Mouse (Mus musculus) embryonic facial prominence, embryonic 12.5 days (tissue): ENCODE data around the gene Cacna1c. TPM values are rescaled to one million over a fixed set of nuclear protein-coding genes. Genes with fewer than 3 reads are reported as not detected.

Source experiments
- ATAC-seq: fragments of 200-750 bp; cut with Nextera tagmentation; 2 replicates; pipeline ENCODE4 v1.8.0; 2017; ENCODE audit not compliant: insufficient number of reproducible peaks, insufficient read depth, low FRiP score, low TSS enrichment
- H3K27ac ChIP-seq: fragments of 300-500 bp; sonication (generic); 2 replicates; pipeline ENCODE4 v1.5.1; 2016; ENCODE audit warnings: mild to moderate bottlenecking
- H3K27me3 ChIP-seq: fragments of 300-500 bp; sonication (generic); 2 replicates; pipeline ENCODE4 v1.6.1; 2016; ENCODE audit warnings: mild to moderate bottlenecking, moderate library complexity
- H3K36me3 ChIP-seq: fragments of 300-500 bp; sonication (generic); 2 replicates; pipeline ENCODE4 v1.6.1; 2016; ENCODE audit warnings: mild to moderate bottlenecking
- H3K4me1 ChIP-seq: fragments of 300-500 bp; sonication (generic); 2 replicates; pipeline ENCODE4 v1.6.1; 2016
- H3K4me2 ChIP-seq: fragments of 300-500 bp; sonication (generic); replicated peaks from 2 replicates; pipeline ENCODE4 v1.6.1; 2016; ENCODE audit warnings: mild to moderate bottlenecking, moderate library complexity
- H3K4me3 ChIP-seq: fragments of 300-500 bp; sonication (generic); 2 replicates; pipeline ENCODE4 v1.5.1; 2016; ENCODE audit warnings: mild to moderate bottlenecking
- H3K9ac ChIP-seq: fragments of 300-500 bp; sonication (generic); 2 replicates; pipeline ENCODE4 v1.6.1; 2016; ENCODE audit warnings: mild to moderate bottlenecking, moderate library complexity
- H3K9me3 ChIP-seq: fragments of 300-500 bp; sonication (generic); 2 replicates; pipeline ENCODE4 v1.6.1; 2016; ENCODE audit warnings: mild to moderate bottlenecking, moderate library complexity
- WGBS: fragments of 180-500 bp; shearing (Covaris S2); methylation state at CpG from one replicate; pipeline ENCODE4 v1.1.7; 2016; 5-methylcytosine and 5-hydroxymethylcytosine counted together
- polyA plus RNA-seq: library from polyadenylated mRNA; unstranded; fragments of >200 nt; fragmentation: Nextera tagmentation; extraction: Ambion mirVana; gene quantifications from 2 replicates; pipeline ENCODE4 v1.2.1, GENCODE M21; 2016

Gene Cacna1c
- polyA plus RNA-seq, 1 experiment from 2014 or later, result 10.2 TPM

- Histone ChIP-seq H3K4me1 (no peaks in the 10 kb centered on the region), H3K4me3 (no peak overlapping the region), H3K9me3 (no peaks in the 10 kb centered on the region), H3K4me2 (no peak overlapping the region), H3K27ac (no peak overlapping the region), H3K27me3 (no peaks in the 10 kb centered on the region), H3K36me3 (peaks cover 3% of the 10 kb centered on the region; the same call in 1 of the 2 replicates), H3K9ac (no peak overlapping the region)
- ATAC-seq, result no peak
- 89% methylated on average over 9 of the region's 9 CpGs for WGBS
These were observed 14.0 kb downstream of the Cacna1c start for GRCm38 (mm10) chr6:119182211-119182610.

GRCm38 (mm10) chr6:119180188-119180587, 16.0 kb downstream of the Cacna1c start:
- Histone ChIP-seq H3K4me3 (no peak overlapping the region), H3K9ac (no peak overlapping the region), H3K36me3 (peaks cover 3% of the 10 kb centered on the region; the same call in 1 of the 2 replicates), H3K9me3 (no peaks in the 10 kb centered on the region), H3K27ac (no peak overlapping the region), H3K4me1 (peaks cover 6% of the 10 kb centered on the region; the same call in 1 of the 2 replicates), H3K27me3 (no peaks in the 10 kb centered on the region), H3K4me2 (no peak overlapping the region)
- whole genome bisulfite sequencing, result 93% methylated on average over 2 of the region's 2 CpGs
- ATAC-seq, result no peak

- Histone ChIP-seq H3K4me3 (no peak overlapping the region), H3K4me1 (peaks cover 6% of the 10 kb centered on the region; the same call in 1 of the 2 replicates), H3K9me3 (no peaks in the 10 kb centered on the region), H3K9ac (no peak overlapping the region), H3K36me3 (no peaks in the 10 kb centered on the region), H3K27me3 (no peaks in the 10 kb centered on the region), H3K27ac (no peak overlapping the region), H3K4me2 (no peak overlapping the region)
- ATAC-seq, result no peak
- WGBS, result 72% methylated on average over 8 of the region's 8 CpGs
These were observed 19.1 kb downstream of the Cacna1c start for GRCm38 (mm10) chr6:119177101-119177500.

- Histone ChIP-seq H3K4me3 (peak overlapping the region; percentile 77), H3K9me3 (no peaks in the 10 kb centered on the region), H3K4me2 (peak overlapping the region; percentile 56), H3K4me1 (peaks cover 6% of the 10 kb centered on the region; the same call in 1 of the 2 replicates), H3K9ac (no peak overlapping the region), H3K27me3 (no peaks in the 10 kb centered on the region), H3K27ac (no peak overlapping the region), H3K36me3 (no peaks in the 10 kb centered on the region)
- WGBS, result 78% methylated on average over 7 of the region's 7 CpGs
- ATAC-seq, result no peak
These were observed 20.1 kb downstream of the Cacna1c start for GRCm38 (mm10) chr6:119176103-119176502.

GRCm38 (mm10) chr6:119175078-119175853, 21.0 kb downstream of the Cacna1c start, which contains the start of gene Dcp1b:
TSS of gene Dcp1b (plus strand) at chr6:119175253.
- peak; percentile 94 for ATAC-seq
- peaks cover 6% of the 10 kb centered on the region; the same call in 1 of the 2 replicates for H3K4me1 ChIP-seq
- H3K36me3 ChIP-seq, result no peaks in the 10 kb centered on the region
- H3K9me3 ChIP-seq, result no peaks in the 10 kb centered on the region
- H3K27ac ChIP-seq, result peak within 1 kb of the TSS; percentile 77
- peak within 1 kb of the TSS; percentile 77 for H3K4me3 ChIP-seq
- peak within 1 kb of the TSS; percentile 56 for H3K4me2 ChIP-seq
- peak within 1 kb of the TSS; percentile 68 for H3K9ac ChIP-seq
- no peaks in the 10 kb centered on the region for H3K27me3 ChIP-seq
- WGBS, result 1% methylated on average over 64 of the region's 65 CpGs

- 0 out of 2 replicates have a peak overlapping the region, but pooled peaks have one; percentile 77 for H3K27ac ChIP-seq
- no peaks in the 10 kb centered on the region for H3K36me3 ChIP-seq
- WGBS, result 54% methylated on average over 12 of the region's 12 CpGs
- 0 out of 2 replicates have a peak, but pooled peaks have one; percentile 16 for ATAC-seq
- H3K4me3 ChIP-seq, result peak overlapping the region; percentile 77
- H3K9ac ChIP-seq, result no peak overlapping the region
- H3K4me1 ChIP-seq, result peaks cover 6% of the 10 kb centered on the region; the same call in 1 of the 2 replicates
- H3K27me3 ChIP-seq, result no peaks in the 10 kb centered on the region
- H3K9me3 ChIP-seq, result no peaks in the 10 kb centered on the region
- H3K4me2 ChIP-seq, result peak overlapping the region; percentile 56
These were observed 21.7 kb downstream of the Cacna1c start for GRCm38 (mm10) chr6:119174307-119175074.

- Histone ChIP-seq H3K4me3 (no peak overlapping the region), H3K4me2 (no peak overlapping the region), H3K9ac (no peak overlapping the region), H3K9me3 (no peaks in the 10 kb centered on the region), H3K4me1 (no peaks in the 10 kb centered on the region), H3K36me3 (no peaks in the 10 kb centered on the region), H3K27ac (no peak overlapping the region), H3K27me3 (no peaks in the 10 kb centered on the region)
- no peak for ATAC-seq
These were observed 30.5 kb downstream of the Cacna1c start for GRCm38 (mm10) chr6:119165677-119166076.

GRCm38 (mm10) chr6:119145109-119145508, 51.1 kb downstream of the Cacna1c start:
- 73% methylated on average over 4 of the region's 4 CpGs for WGBS
- no peak overlapping the region for H3K4me2 ChIP-seq
- no peak overlapping the region for H3K4me3 ChIP-seq
- ATAC-seq, result no peak
- H3K27ac ChIP-seq, result no peak overlapping the region
- no peaks in the 10 kb centered on the region for H3K4me1 ChIP-seq
- H3K36me3 ChIP-seq, result no peaks in the 10 kb centered on the region
- H3K9me3 ChIP-seq, result no peaks in the 10 kb centered on the region
- no peaks in the 10 kb centered on the region for H3K27me3 ChIP-seq
- no peak overlapping the region for H3K9ac ChIP-seq

GRCm38 (mm10) chr6:119139561-119139960, 56.7 kb downstream of the Cacna1c start:
- H3K4me1 ChIP-seq, result no peaks in the 10 kb centered on the region
- H3K36me3 ChIP-seq, result no peaks in the 10 kb centered on the region
- H3K4me2 ChIP-seq, result no peak overlapping the region
- 71% methylated on average over 7 of the region's 7 CpGs for WGBS
- no peak overlapping the region for H3K9ac ChIP-seq
- no peak overlapping the region for H3K27ac ChIP-seq
- H3K9me3 ChIP-seq, result no peaks in the 10 kb centered on the region
- no peaks in the 10 kb centered on the region for H3K27me3 ChIP-seq
- H3K4me3 ChIP-seq, result no peak overlapping the region
- no peak for ATAC-seq

GRCm38 (mm10) chr6:119137768-119138167, 58.5 kb downstream of the Cacna1c start:
- H3K4me2 ChIP-seq, result no peak overlapping the region
- H3K4me3 ChIP-seq, result no peak overlapping the region
- no peak overlapping the region for H3K27ac ChIP-seq
- H3K4me1 ChIP-seq, result no peaks in the 10 kb centered on the region
- WGBS, result 89% methylated on average over 10 of the region's 10 CpGs
- H3K9me3 ChIP-seq, result no peaks in the 10 kb centered on the region
- no peak overlapping the region for H3K9ac ChIP-seq
- no peak for ATAC-seq
- H3K27me3 ChIP-seq, result no peaks in the 10 kb centered on the region
- no peaks in the 10 kb centered on the region for H3K36me3 ChIP-seq

- Histone ChIP-seq H3K9me3 (no peaks in the 10 kb centered on the region), H3K4me1 (no peaks in the 10 kb centered on the region), H3K27ac (no peak overlapping the region), H3K4me3 (no peak overlapping the region), H3K9ac (no peak overlapping the region), H3K4me2 (no peak overlapping the region), H3K36me3 (no peaks in the 10 kb centered on the region), H3K27me3 (no peaks in the 10 kb centered on the region)
- no peak for ATAC-seq
- 88% methylated on average over 4 of the region's 4 CpGs for WGBS
These were observed 63.4 kb downstream of the Cacna1c start for GRCm38 (mm10) chr6:119132863-119133262.
